Mouse (Mus musculus): ENCODE data around the gene H60b. TPM values are rescaled to one million over a fixed set of nuclear protein-coding genes. Genes with fewer than 3 reads are reported as not detected.
"Not testable (repeated sequence)": the region's sequence is repeated elsewhere in the genome, so short reads cannot be mapped to it uniquely, and the experiment has no call there.

Gene H60b
- polyA plus RNA-seq, 1 experiment from 2014 or later = not detected

GRCm38 (mm10) chr10:22169116-22169515, 10.7 kb downstream of the H60b start:
- not testable (repeated sequence) for H3K36me3 ChIP-seq (replicated peaks; ENCODE audit: insufficient read depth, low read length); H3K4me3 ChIP-seq (ENCODE audit: low read depth, low read length); H3K9ac ChIP-seq (replicated peaks); H3K27ac ChIP-seq (ENCODE audit: low read depth); ATAC-seq; H3K4me2 ChIP-seq (ENCODE audit: low read depth, low read length); H3K4me1 ChIP-seq (ENCODE audit: insufficient read depth); H3K27me3 ChIP-seq (ENCODE audit: insufficient read depth, low read length); DNase-seq; H3K9me3 ChIP-seq (ENCODE audit: low read length)

GRCm38 (mm10) chr10:22172431-22173334, 14.3 kb downstream of the H60b start:
- H3K4me2 ChIP-seq (ENCODE audit: low read depth, low read length); H3K27me3 ChIP-seq (ENCODE audit: insufficient read depth, low read length); H3K4me1 ChIP-seq (ENCODE audit: insufficient read depth); H3K27ac ChIP-seq (ENCODE audit: low read depth); DNase-seq; H3K4me3 ChIP-seq (ENCODE audit: low read depth, low read length); H3K36me3 ChIP-seq (replicated peaks; ENCODE audit: insufficient read depth, low read length); H3K9ac ChIP-seq (replicated peaks); H3K9me3 ChIP-seq (ENCODE audit: low read length): not testable (repeated sequence)
- WGBS (ENCODE audit: insufficient replicate concordance) = 67% methylated on average over 4 of the region's 5 CpGs
- peak; percentile 51 for ATAC-seq

- H3K4me3 ChIP-seq (ENCODE audit: low read depth, low read length); H3K27ac ChIP-seq (ENCODE audit: low read depth); DNase-seq; ATAC-seq; H3K4me2 ChIP-seq (ENCODE audit: low read depth, low read length); H3K4me1 ChIP-seq (ENCODE audit: insufficient read depth); H3K9ac ChIP-seq (replicated peaks); H3K27me3 ChIP-seq (ENCODE audit: insufficient read depth, low read length); H3K36me3 ChIP-seq (replicated peaks; ENCODE audit: insufficient read depth, low read length); H3K9me3 ChIP-seq (ENCODE audit: low read length): not testable (repeated sequence)
- 11% methylated on average over 10 of the region's 17 CpGs for WGBS (ENCODE audit: insufficient replicate concordance)
Observed at GRCm38 (mm10) chr10:22173335-22174189, 15.2 kb downstream of the H60b start.

GRCm38 (mm10) chr10:22174190-22174487, 15.8 kb downstream of the H60b start:
- H3K4me1 ChIP-seq (ENCODE audit: insufficient read depth); H3K9me3 ChIP-seq (ENCODE audit: low read length); H3K27ac ChIP-seq (ENCODE audit: low read depth); H3K36me3 ChIP-seq (replicated peaks; ENCODE audit: insufficient read depth, low read length); DNase-seq; H3K4me3 ChIP-seq (ENCODE audit: low read depth, low read length); H3K27me3 ChIP-seq (ENCODE audit: insufficient read depth, low read length); H3K4me2 ChIP-seq (ENCODE audit: low read depth, low read length); H3K9ac ChIP-seq (replicated peaks); ATAC-seq: not testable (repeated sequence)
- WGBS (ENCODE audit: insufficient replicate concordance) = 46% methylated on average over 1 of the region's 2 CpGs

GRCm38 (mm10) chr10:22176515-22176914, 18.1 kb downstream of the H60b start:
- not testable (repeated sequence) for H3K4me1 ChIP-seq (ENCODE audit: insufficient read depth); H3K4me3 ChIP-seq (ENCODE audit: low read depth, low read length)

GRCm38 (mm10) chr10:22191035-22191434, 32.6 kb downstream of the H60b start:
- not testable (repeated sequence) for H3K4me2 ChIP-seq (ENCODE audit: low read depth, low read length); DNase-seq; H3K4me3 ChIP-seq (ENCODE audit: low read depth, low read length); H3K4me1 ChIP-seq (ENCODE audit: insufficient read depth); H3K9me3 ChIP-seq (ENCODE audit: low read length); H3K9ac ChIP-seq (replicated peaks); H3K36me3 ChIP-seq (replicated peaks; ENCODE audit: insufficient read depth, low read length); H3K27me3 ChIP-seq (ENCODE audit: insufficient read depth, low read length); ATAC-seq; H3K27ac ChIP-seq (ENCODE audit: low read depth)
- WGBS (ENCODE audit: insufficient replicate concordance) = 0% methylated on average over 6 of the region's 10 CpGs

More at GRCm38 (mm10) chr10:22176515-22176914, 18.1 kb downstream of the H60b start:
- H3K27ac ChIP-seq (ENCODE audit: low read depth); H3K4me2 ChIP-seq (ENCODE audit: low read depth, low read length); H3K27me3 ChIP-seq (ENCODE audit: insufficient read depth, low read length); H3K9ac ChIP-seq (replicated peaks); H3K9me3 ChIP-seq (ENCODE audit: low read length); DNase-seq; H3K36me3 ChIP-seq (replicated peaks; ENCODE audit: insufficient read depth, low read length): not testable (repeated sequence)
- ATAC-seq = peak; percentile 83
- 70% methylated on average over 2 of the region's 2 CpGs for WGBS (ENCODE audit: insufficient replicate concordance)

- not testable (repeated sequence) for H3K4me1 ChIP-seq (ENCODE audit: insufficient read depth); ATAC-seq; H3K36me3 ChIP-seq (replicated peaks; ENCODE audit: insufficient read depth, low read length); H3K27ac ChIP-seq (ENCODE audit: low read depth); DNase-seq; H3K4me3 ChIP-seq (ENCODE audit: low read depth, low read length); H3K27me3 ChIP-seq (ENCODE audit: insufficient read depth, low read length); H3K9ac ChIP-seq (replicated peaks); H3K9me3 ChIP-seq (ENCODE audit: low read length); H3K4me2 ChIP-seq (ENCODE audit: low read depth, low read length)
- no CpG with 5 or more reads among the region's 3 CpGs for WGBS (ENCODE audit: insufficient replicate concordance)
Observed at GRCm38 (mm10) chr10:22201352-22201751, 43.0 kb downstream of the H60b start.

- H3K9ac ChIP-seq (replicated peaks); H3K9me3 ChIP-seq (ENCODE audit: low read length); DNase-seq; ATAC-seq; H3K27ac ChIP-seq (ENCODE audit: low read depth); H3K4me2 ChIP-seq (ENCODE audit: low read depth, low read length); H3K27me3 ChIP-seq (ENCODE audit: insufficient read depth, low read length); H3K4me1 ChIP-seq (ENCODE audit: insufficient read depth); H3K4me3 ChIP-seq (ENCODE audit: low read depth, low read length); H3K36me3 ChIP-seq (replicated peaks; ENCODE audit: insufficient read depth, low read length): not testable (repeated sequence)
- WGBS (ENCODE audit: insufficient replicate concordance) = no CpG with 5 or more reads among the region's 2 CpGs
Observed at GRCm38 (mm10) chr10:22202784-22203583, 44.6 kb downstream of the H60b start.

GRCm38 (mm10) chr10:22206443-22206842, 48.1 kb downstream of the H60b start:
- not testable (repeated sequence) for DNase-seq; H3K27me3 ChIP-seq (ENCODE audit: insufficient read depth, low read length); ATAC-seq; H3K27ac ChIP-seq (ENCODE audit: low read depth); H3K9ac ChIP-seq (replicated peaks); H3K4me1 ChIP-seq (ENCODE audit: insufficient read depth); H3K4me2 ChIP-seq (ENCODE audit: low read depth, low read length); H3K36me3 ChIP-seq (replicated peaks; ENCODE audit: insufficient read depth, low read length); H3K4me3 ChIP-seq (ENCODE audit: low read depth, low read length); H3K9me3 ChIP-seq (ENCODE audit: low read length)
- WGBS (ENCODE audit: insufficient replicate concordance) = 65% methylated on average over 1 of the region's 1 CpGs

All from liver, postnatal 0 days (tissue).